Mouse (Mus musculus): ENCODE results near the gene Myo3b. TPM values are rescaled to one million over a fixed set of nuclear protein-coding genes. Genes with fewer than 3 reads are reported as not detected.
A peak's percentile ranks its signal among the peaks of the same experiment; 100 is the strongest.

Myo3b gene
- polyA plus RNA-seq, 1 experiment from 2014 or later, result 0.16 TPM

- Histone ChIP-seq H3K4me1 (ENCODE audit: control insufficient read depth, insufficient read depth, low read length) (no peaks in the 10 kb centered on the region; the same call in 1 of the 2 replicates), H3K9me3 (replicated peaks; ENCODE audit: control insufficient read depth, low read length, poor library complexity, severe bottlenecking) (no peaks in the 10 kb centered on the region), H3K36me3 (ENCODE audit: control insufficient read depth, insufficient read depth, low read length) (no peaks in the 10 kb centered on the region), H3K27ac (ENCODE audit: low read length) (no peak overlapping the region), H3K4me3 (ENCODE audit: low read depth, low read length) (no peak overlapping the region), H3K9ac (ENCODE audit: low read depth, low read length) (no peak overlapping the region), H3K4me2 (ENCODE audit: low read length) (no peak overlapping the region), H3K27me3 (ENCODE audit: control insufficient read depth, insufficient read depth, low read depth, low read length) (no peaks in the 10 kb centered on the region)
- ATAC-seq, result no peak
- 72% methylated on average over 6 of the region's 6 CpGs for WGBS
These were observed 361.4 kb downstream of the Myo3b start for GRCm38 (mm10) chr2:70400321-70400720.

GRCm38 (mm10) chr2:70404301-70404700 lies 365.4 kb downstream of the Myo3b start:
- Histone ChIP-seq H3K36me3 (ENCODE audit: control insufficient read depth, insufficient read depth, low read length) (no peaks in the 10 kb centered on the region), H3K4me3 (ENCODE audit: low read depth, low read length) (no peak overlapping the region), H3K4me2 (ENCODE audit: low read length) (no peak overlapping the region), H3K4me1 (ENCODE audit: control insufficient read depth, insufficient read depth, low read length) (peaks cover 4% of the 10 kb centered on the region), H3K9ac (ENCODE audit: low read depth, low read length) (no peak overlapping the region), H3K9me3 (replicated peaks; ENCODE audit: control insufficient read depth, low read length, poor library complexity, severe bottlenecking) (no peaks in the 10 kb centered on the region), H3K27ac (ENCODE audit: low read length) (no peak overlapping the region), H3K27me3 (ENCODE audit: control insufficient read depth, insufficient read depth, low read depth, low read length) (no peaks in the 10 kb centered on the region)
- no peak for ATAC-seq
- WGBS, result 47% methylated on average over 2 of the region's 2 CpGs

GRCm38 (mm10) chr2:70406846-70407245 lies 367.9 kb downstream of the Myo3b start:
- no peak overlapping the region for H3K27ac ChIP-seq (ENCODE audit: low read length)
- 46% methylated on average over 5 of the region's 5 CpGs for WGBS
- H3K4me3 ChIP-seq (ENCODE audit: low read depth, low read length), result no peak overlapping the region
- no peak for ATAC-seq
- peaks cover 4% of the 10 kb centered on the region for H3K4me1 ChIP-seq (ENCODE audit: control insufficient read depth, insufficient read depth, low read length)
- H3K9me3 ChIP-seq (replicated peaks; ENCODE audit: control insufficient read depth, low read length, poor library complexity, severe bottlenecking), result no peaks in the 10 kb centered on the region
- no peaks in the 10 kb centered on the region for H3K36me3 ChIP-seq (ENCODE audit: control insufficient read depth, insufficient read depth, low read length)
- no peak overlapping the region for H3K9ac ChIP-seq (ENCODE audit: low read depth, low read length)
- no peaks in the 10 kb centered on the region for H3K27me3 ChIP-seq (ENCODE audit: control insufficient read depth, insufficient read depth, low read depth, low read length)
- H3K4me2 ChIP-seq (ENCODE audit: low read length), result no peak overlapping the region

GRCm38 (mm10) chr2:70407729-70408128 lies 368.8 kb downstream of the Myo3b start:
- H3K27me3 ChIP-seq (ENCODE audit: control insufficient read depth, insufficient read depth, low read depth, low read length), result no peaks in the 10 kb centered on the region
- no peak overlapping the region for H3K4me3 ChIP-seq (ENCODE audit: low read depth, low read length)
- H3K27ac ChIP-seq (ENCODE audit: low read length), result no peak overlapping the region
- WGBS, result 70% methylated on average over 5 of the region's 5 CpGs
- H3K9me3 ChIP-seq (replicated peaks; ENCODE audit: control insufficient read depth, low read length, poor library complexity, severe bottlenecking), result no peaks in the 10 kb centered on the region
- no peak overlapping the region for H3K9ac ChIP-seq (ENCODE audit: low read depth, low read length)
- peaks cover 4% of the 10 kb centered on the region for H3K4me1 ChIP-seq (ENCODE audit: control insufficient read depth, insufficient read depth, low read length)
- H3K36me3 ChIP-seq (ENCODE audit: control insufficient read depth, insufficient read depth, low read length), result no peaks in the 10 kb centered on the region
- no peak overlapping the region for H3K4me2 ChIP-seq (ENCODE audit: low read length)
- 0 out of 2 replicates have a peak, but pooled peaks have one; percentile 14 for ATAC-seq

GRCm38 (mm10) chr2:70410298-70410885 lies 371.5 kb downstream of the Myo3b start:
- H3K9me3 ChIP-seq (replicated peaks; ENCODE audit: control insufficient read depth, low read length, poor library complexity, severe bottlenecking), result no peaks in the 10 kb centered on the region
- H3K4me1 ChIP-seq (ENCODE audit: control insufficient read depth, insufficient read depth, low read length), result peaks cover 4% of the 10 kb centered on the region
- H3K27ac ChIP-seq (ENCODE audit: low read length), result no peak overlapping the region
- 56% methylated on average over 4 of the region's 4 CpGs for WGBS
- no peak overlapping the region for H3K4me2 ChIP-seq (ENCODE audit: low read length)
- H3K4me3 ChIP-seq (ENCODE audit: low read depth, low read length), result no peak overlapping the region
- no peak for ATAC-seq
- no peaks in the 10 kb centered on the region for H3K36me3 ChIP-seq (ENCODE audit: control insufficient read depth, insufficient read depth, low read length)
- H3K9ac ChIP-seq (ENCODE audit: low read depth, low read length), result no peak overlapping the region
- H3K27me3 ChIP-seq (ENCODE audit: control insufficient read depth, insufficient read depth, low read depth, low read length), result no peaks in the 10 kb centered on the region

- Histone ChIP-seq H3K27ac (ENCODE audit: low read length) (no peak overlapping the region), H3K4me1 (ENCODE audit: control insufficient read depth, insufficient read depth, low read length) (peaks cover 4% of the 10 kb centered on the region), H3K4me2 (ENCODE audit: low read length) (no peak overlapping the region), H3K9me3 (replicated peaks; ENCODE audit: control insufficient read depth, low read length, poor library complexity, severe bottlenecking) (no peaks in the 10 kb centered on the region), H3K4me3 (ENCODE audit: low read depth, low read length) (no peak overlapping the region), H3K36me3 (ENCODE audit: control insufficient read depth, insufficient read depth, low read length) (no peaks in the 10 kb centered on the region), H3K27me3 (ENCODE audit: control insufficient read depth, insufficient read depth, low read depth, low read length) (no peaks in the 10 kb centered on the region), H3K9ac (ENCODE audit: low read depth, low read length) (no peak overlapping the region)
- WGBS, result 74% methylated on average over 13 of the region's 13 CpGs
- no peak for ATAC-seq
These were observed 373.4 kb downstream of the Myo3b start for GRCm38 (mm10) chr2:70412315-70412714.

- no peak for ATAC-seq
- Histone ChIP-seq H3K9me3 (replicated peaks; ENCODE audit: control insufficient read depth, low read length, poor library complexity, severe bottlenecking) (no peaks in the 10 kb centered on the region), H3K27me3 (ENCODE audit: control insufficient read depth, insufficient read depth, low read depth, low read length) (no peaks in the 10 kb centered on the region), H3K9ac (ENCODE audit: low read depth, low read length) (no peak overlapping the region), H3K36me3 (ENCODE audit: control insufficient read depth, insufficient read depth, low read length) (no peaks in the 10 kb centered on the region), H3K4me3 (ENCODE audit: low read depth, low read length) (no peak overlapping the region), H3K4me2 (ENCODE audit: low read length) (no peak overlapping the region), H3K4me1 (ENCODE audit: control insufficient read depth, insufficient read depth, low read length) (no peaks in the 10 kb centered on the region), H3K27ac (ENCODE audit: low read length) (no peak overlapping the region)
- 90% methylated on average over 1 of the region's 1 CpGs for WGBS
These were observed 375.5 kb downstream of the Myo3b start for GRCm38 (mm10) chr2:70414386-70414785.

- no peak overlapping the region for H3K4me2 ChIP-seq (ENCODE audit: low read length)
- no peaks in the 10 kb centered on the region for H3K36me3 ChIP-seq (ENCODE audit: control insufficient read depth, insufficient read depth, low read length)
- H3K27ac ChIP-seq (ENCODE audit: low read length), result no peak overlapping the region
- no peaks in the 10 kb centered on the region for H3K27me3 ChIP-seq (ENCODE audit: control insufficient read depth, insufficient read depth, low read depth, low read length)
- H3K4me3 ChIP-seq (ENCODE audit: low read depth, low read length), result no peak overlapping the region
- WGBS, result 63% methylated on average over 1 of the region's 1 CpGs
- H3K9ac ChIP-seq (ENCODE audit: low read depth, low read length), result no peak overlapping the region
- H3K9me3 ChIP-seq (replicated peaks; ENCODE audit: control insufficient read depth, low read length, poor library complexity, severe bottlenecking), result no peaks in the 10 kb centered on the region
- ATAC-seq, result no peak
- no peaks in the 10 kb centered on the region for H3K4me1 ChIP-seq (ENCODE audit: control insufficient read depth, insufficient read depth, low read length)
These were observed 376.6 kb downstream of the Myo3b start for GRCm38 (mm10) chr2:70415521-70415920.

- H3K27me3 ChIP-seq (ENCODE audit: control insufficient read depth, insufficient read depth, low read depth, low read length), result no peaks in the 10 kb centered on the region
- no peaks in the 10 kb centered on the region for H3K4me1 ChIP-seq (ENCODE audit: control insufficient read depth, insufficient read depth, low read length)
- no peak overlapping the region for H3K27ac ChIP-seq (ENCODE audit: low read length)
- H3K9me3 ChIP-seq (replicated peaks; ENCODE audit: control insufficient read depth, low read length, poor library complexity, severe bottlenecking), result no peaks in the 10 kb centered on the region
- no peak for ATAC-seq
- no peak overlapping the region for H3K4me2 ChIP-seq (ENCODE audit: low read length)
- H3K9ac ChIP-seq (ENCODE audit: low read depth, low read length), result no peak overlapping the region
- H3K36me3 ChIP-seq (ENCODE audit: control insufficient read depth, insufficient read depth, low read length), result no peaks in the 10 kb centered on the region
- H3K4me3 ChIP-seq (ENCODE audit: low read depth, low read length), result no peak overlapping the region
- WGBS, result 84% methylated on average over 6 of the region's 6 CpGs
These were observed 380.4 kb downstream of the Myo3b start for GRCm38 (mm10) chr2:70419336-70419735.

Measured in midbrain, embryonic 16.5 days (tissue).